Mouse (Mus musculus) embryo, embryonic 11 days (tissue): ENCODE results near the gene Mag.
A peak's percentile ranks its signal among the peaks of the same experiment; 100 is the strongest.
"Not testable (repeated sequence)": the region's sequence is repeated elsewhere in the genome, so short reads cannot be mapped to it uniquely, and the experiment has no call there.

ENCODE experiments used
- DNase-seq: peaks from one replicate; pipeline ENCODE4 v3.0.0-alpha.2; 2015

Gene Mag

GRCm38 (mm10) chr7:30935422-30936099 lies 20.9 kb upstream of the Mag start:
- not testable (repeated sequence) for DNase-seq

GRCm38 (mm10) chr7:30924581-30924980 lies 9.9 kb upstream of the Mag start, which contains the start of gene Hamp2:
TSS of gene Hamp2 (minus strand) at chr7:30924681.
- not testable (repeated sequence) for DNase-seq

- no peak for DNase-seq
These were observed 9.4 kb upstream of the Mag start for GRCm38 (mm10) chr7:30924071-30924470.

- not testable (repeated sequence) for DNase-seq
These were observed 7.8 kb upstream of the Mag start for GRCm38 (mm10) chr7:30922490-30922889.

- DNase-seq = no peak
These were observed 5.5 kb upstream of the Mag start for GRCm38 (mm10) chr7:30920217-30920616.

- DNase-seq = no peak
These were observed 2.5 kb upstream of the Mag start for GRCm38 (mm10) chr7:30917219-30917618.

GRCm38 (mm10) chr7:30916713-30917112 lies 2.0 kb upstream of the Mag start:
- no peak for DNase-seq

- no peak for DNase-seq
These were observed 4.9 kb downstream of the Mag start for GRCm38 (mm10) chr7:30909773-30910172.

GRCm38 (mm10) chr7:30908992-30909431 lies 5.7 kb downstream of the Mag start:
- DNase-seq = no peak

- DNase-seq = peak; percentile 79
These were observed 6.2 kb downstream of the Mag start for GRCm38 (mm10) chr7:30908277-30908991.

GRCm38 (mm10) chr7:30904042-30904441 lies 10.6 kb downstream of the Mag start:
- no peak for DNase-seq

- DNase-seq = no peak
These were observed 19.5 kb downstream of the Mag start for GRCm38 (mm10) chr7:30895217-30895616.

GRCm38 (mm10) chr7:30892515-30892914 lies 22.2 kb downstream of the Mag start:
- no peak for DNase-seq

GRCm38 (mm10) chr7:30891746-30892145 lies 22.9 kb downstream of the Mag start:
- DNase-seq = no peak

GRCm38 (mm10) chr7:30890681-30891080 lies 24.0 kb downstream of the Mag start:
- DNase-seq = no peak

GRCm38 (mm10) chr7:30888786-30889185 lies 25.9 kb downstream of the Mag start:
- no peak for DNase-seq

GRCm38 (mm10) chr7:30887568-30888188 lies 27.0 kb downstream of the Mag start:
- DNase-seq = no peak

- no peak for DNase-seq
These were observed 27.8 kb downstream of the Mag start for GRCm38 (mm10) chr7:30886852-30887251.

- DNase-seq = no peak
These were observed 30.6 kb downstream of the Mag start for GRCm38 (mm10) chr7:30884047-30884446.

GRCm38 (mm10) chr7:30881367-30881766 lies 33.3 kb downstream of the Mag start:
- DNase-seq = no peak

GRCm38 (mm10) chr7:30880176-30880575 lies 34.5 kb downstream of the Mag start, which contains the start of gene Cd22:
TSS of gene Cd22 (minus strand) at chr7:30880342.
- no peak for DNase-seq

GRCm38 (mm10) chr7:30878950-30879349 lies 35.7 kb downstream of the Mag start:
- no peak for DNase-seq

GRCm38 (mm10) chr7:30873083-30873482 lies 41.6 kb downstream of the Mag start:
- DNase-seq = peak; percentile 83

GRCm38 (mm10) chr7:30863386-30863785 lies 51.3 kb downstream of the Mag start:
- no peak for DNase-seq
